Mouse (Mus musculus) ovary, postnatal 36 days (tissue): ENCODE results near the gene Cdk8.

Experiments used
- DNase-seq: peaks from one replicate; pipeline ENCODE4 v3.0.0; 2022; ENCODE audit warnings: low spot score, mixed read lengths

Gene Cdk8

GRCm38 (mm10) chr5:146232816-146233215 is 1.8 kb downstream of the Cdk8 start:
- DNase-seq: no peak

DNA sequence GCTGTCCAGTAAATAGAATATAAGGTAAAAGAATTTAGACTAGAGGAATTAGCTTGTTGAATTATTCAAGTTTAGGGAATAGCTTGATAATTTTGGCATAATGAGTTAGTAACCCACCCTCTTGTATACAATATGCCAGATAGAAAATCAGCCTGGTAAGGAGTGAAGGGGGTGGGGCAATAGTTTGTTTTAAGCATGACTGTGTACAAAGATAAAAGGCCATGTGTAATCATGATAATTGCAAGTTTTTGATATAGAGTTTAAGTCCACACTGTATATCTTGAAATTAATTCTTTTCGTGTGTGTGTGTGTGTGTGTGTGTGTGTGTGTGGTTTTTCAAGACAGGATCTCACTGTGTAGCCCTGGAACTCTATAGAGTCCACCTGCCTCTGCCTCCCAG is 3.3 kb downstream of the Cdk8 start:
- no peak for DNase-seq

DNA sequence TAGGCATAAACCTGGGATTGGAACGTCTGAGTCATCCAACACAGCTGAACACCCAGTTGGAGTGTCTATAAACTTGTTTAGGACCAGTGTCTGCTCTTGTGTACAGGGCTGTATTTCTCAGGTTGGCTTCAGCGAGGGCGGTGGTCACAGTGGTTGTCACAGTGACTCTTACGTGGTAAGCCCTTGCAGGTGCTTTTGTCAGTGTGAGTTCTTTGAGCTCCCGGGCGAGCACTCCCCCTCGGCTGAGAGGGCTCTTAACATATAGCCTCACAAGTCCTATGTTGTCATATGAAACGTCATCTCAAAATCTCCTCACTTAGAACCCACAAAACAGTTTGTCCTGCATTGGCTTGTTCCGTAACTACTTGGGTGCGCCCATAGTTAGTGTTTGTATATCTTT is 7.2 kb downstream of the Cdk8 start:
- no peak for DNase-seq

GRCm38 (mm10) chr5:146240771-146241170 is 9.7 kb downstream of the Cdk8 start:
- no peak for DNase-seq

DNA sequence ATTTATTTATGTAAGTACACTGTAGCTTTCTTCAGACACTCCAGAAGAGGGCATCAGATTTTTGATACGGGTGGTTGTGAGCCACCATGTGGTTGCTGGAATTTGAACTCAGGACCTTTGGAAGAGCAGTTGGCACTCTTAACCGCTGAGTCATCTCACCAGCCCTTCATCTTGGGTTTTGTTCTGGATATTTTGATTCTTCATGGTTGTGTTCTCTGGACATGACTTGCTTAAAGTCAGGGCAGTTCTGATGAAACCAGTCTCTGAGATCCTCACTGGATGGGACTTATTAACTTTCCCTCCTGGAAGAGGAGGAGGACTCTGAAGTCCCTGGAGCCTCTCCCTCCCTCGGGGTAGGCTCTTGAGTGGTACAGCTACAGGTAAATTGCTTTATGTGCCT is 10.2 kb downstream of the Cdk8 start:
- no peak for DNase-seq

DNA sequence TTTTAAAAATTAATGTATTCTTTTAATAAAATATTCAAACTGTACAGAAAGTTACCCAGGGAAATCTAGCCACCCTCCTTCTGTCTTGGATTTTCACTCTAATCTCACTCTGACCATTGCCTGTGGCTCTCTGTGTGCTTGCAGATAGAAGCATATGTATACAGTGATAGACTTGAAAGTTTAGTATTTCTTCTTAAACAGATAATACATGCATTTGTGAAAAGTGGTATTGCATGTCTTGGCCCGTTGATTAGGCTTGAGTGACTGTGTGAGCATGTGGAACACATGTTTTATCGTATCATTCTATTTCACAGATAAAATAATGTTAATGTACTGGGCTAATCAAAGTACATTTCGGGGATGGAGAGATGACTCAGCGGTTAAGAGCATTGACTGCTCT is 14.2 kb downstream of the Cdk8 start:
- no peak for DNase-seq

DNA sequence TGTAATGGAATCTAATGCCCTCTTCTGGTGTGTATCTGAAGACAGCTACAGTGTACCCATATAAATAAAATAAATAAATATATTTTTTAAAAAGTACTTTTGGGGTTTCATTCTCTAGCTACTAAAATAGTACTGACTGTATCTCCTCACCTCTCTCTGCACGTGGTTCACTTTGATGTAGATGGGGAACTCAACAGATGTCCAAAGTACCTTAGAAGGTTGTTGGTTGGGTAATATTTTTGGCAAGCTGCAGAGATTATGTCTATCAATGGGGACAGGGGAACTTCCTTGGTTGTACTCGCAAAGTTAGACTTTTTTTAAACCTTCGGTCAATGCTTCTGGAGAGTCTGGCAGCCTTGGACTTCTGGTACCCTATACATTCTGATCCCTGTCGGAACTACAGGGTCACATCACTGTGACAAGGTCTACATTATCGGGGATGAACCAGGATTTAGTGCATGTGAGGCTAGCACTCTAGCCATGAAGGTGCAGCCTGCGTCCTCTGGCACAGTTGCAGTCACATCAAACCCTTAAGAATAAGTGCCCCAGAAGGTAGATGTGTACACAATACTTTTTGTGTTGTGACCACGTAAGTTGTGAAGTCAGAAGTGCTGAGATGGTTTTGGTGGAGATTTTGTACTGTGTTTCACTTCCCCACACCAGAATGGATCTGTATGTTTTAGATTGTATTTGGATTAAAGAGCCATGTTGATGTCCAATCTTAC is 14.8 kb downstream of the Cdk8 start:
- no peak for DNase-seq

DNA sequence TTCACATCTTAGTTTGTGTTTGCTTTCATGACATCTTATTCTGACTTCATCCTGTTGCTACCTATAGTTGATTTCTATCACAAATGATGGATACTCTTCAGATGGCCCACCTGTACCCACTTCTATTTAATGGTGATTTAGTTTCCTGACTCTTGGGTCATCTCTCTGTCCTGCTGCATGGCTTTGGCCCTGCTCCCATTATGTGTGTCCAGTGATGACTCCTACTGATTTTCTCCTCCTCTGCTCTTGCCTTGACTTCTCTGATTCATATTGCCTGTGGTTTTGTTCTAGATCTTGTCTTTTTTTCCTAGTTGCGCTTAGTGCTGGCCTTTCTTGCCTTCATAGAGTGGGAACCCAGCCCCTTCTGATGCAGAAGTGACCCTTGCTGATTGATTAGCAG is 15.4 kb downstream of the Cdk8 start:
- no peak for DNase-seq

DNA sequence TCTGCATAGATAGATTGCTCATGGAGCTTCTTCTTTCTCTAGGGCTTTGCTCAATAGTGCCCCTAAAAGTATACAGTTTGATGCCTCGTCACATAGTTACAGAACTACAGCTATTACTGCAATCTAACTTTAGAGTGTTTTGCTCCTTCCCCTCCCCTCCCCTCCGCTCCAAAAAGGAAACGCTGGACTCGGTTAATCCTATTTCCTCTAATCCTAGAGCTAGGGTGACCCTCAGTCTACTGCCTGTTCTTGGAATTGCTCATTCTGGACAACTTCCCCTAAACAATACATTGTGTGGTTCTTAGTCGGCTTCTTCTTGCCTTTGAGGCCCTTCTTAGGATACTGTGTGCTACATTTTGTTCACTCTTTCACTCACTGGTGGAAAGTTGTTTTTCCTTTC is 16.7 kb downstream of the Cdk8 start:
- no peak for DNase-seq

GRCm38 (mm10) chr5:146248746-146249145 is 17.7 kb downstream of the Cdk8 start:
- DNase-seq: no peak

GRCm38 (mm10) chr5:146250369-146251075 is 19.5 kb downstream of the Cdk8 start:
- DNase-seq: no peak

GRCm38 (mm10) chr5:146251663-146252429 is 20.8 kb downstream of the Cdk8 start:
- DNase-seq: no peak

DNA sequence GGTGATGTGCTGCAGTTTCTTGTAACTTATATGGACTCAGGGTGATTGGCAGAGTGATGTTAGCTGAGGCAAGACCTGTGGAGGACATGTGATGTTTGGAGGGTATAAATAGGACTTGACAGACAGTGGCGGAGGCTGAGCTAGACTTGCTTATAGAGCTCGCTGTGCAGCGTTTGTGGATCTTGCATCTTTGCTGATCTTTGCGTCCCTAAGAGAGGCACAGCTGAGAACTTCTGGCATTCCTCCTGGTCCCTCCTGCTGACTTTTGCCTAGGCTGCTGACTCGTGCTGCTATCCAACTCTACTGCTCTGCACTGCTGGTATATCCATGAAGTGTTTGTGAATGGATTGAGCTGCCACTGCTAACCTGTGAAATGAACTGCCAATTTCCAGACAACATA is 22.6 kb downstream of the Cdk8 start:
- DNase-seq: no peak

DNA sequence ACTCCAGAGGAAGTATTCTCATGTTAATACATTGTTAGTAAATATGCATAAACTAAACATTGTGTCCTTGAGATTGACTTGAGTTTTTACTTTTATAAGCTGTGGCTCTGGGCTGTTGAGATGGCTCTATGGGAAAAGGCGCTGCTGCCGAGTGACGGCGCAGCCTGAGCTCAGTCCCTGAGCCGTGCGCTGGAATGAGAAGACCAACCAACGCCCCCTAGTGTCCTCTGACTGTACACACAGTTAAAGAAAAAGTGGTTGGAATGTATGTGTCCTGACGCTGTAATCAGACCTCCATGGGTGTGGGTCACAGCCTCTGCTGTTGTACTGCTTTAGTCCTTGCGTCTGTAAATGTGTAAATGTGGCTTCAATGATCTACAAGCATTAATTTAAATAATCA is 29.0 kb downstream of the Cdk8 start:
- no peak for DNase-seq

DNA sequence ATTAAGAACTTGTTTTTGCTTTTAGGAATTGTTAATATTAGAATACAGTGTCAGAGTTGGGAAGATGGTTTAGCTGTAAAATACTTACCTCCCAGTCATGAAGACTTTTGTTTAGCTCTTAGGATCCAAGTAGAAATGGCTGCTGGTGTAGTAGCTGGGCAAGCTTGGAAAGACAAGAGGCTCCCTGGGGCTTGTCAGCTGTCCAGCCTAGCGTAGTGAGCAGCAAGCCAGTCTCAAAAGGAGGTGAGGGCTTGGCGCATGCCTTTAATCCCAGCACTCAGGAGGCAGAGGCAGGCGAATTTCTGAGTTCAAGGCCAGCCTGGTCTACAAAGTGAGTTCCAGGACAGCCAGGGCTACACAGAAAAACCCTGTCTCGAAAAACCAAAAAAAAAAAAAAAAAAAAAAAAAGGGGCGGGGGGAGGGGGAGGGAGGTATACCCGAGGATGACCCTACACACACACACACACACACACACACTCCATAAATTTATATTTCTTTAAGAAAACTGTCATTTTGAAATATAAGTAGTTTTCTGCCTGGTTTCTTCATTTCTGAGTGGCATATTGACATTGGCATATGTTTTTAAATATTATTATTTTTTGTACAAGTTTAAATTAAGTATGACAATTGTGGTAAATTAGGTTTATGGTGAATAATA is 35.0 kb downstream of the Cdk8 start:
- DNase-seq: no peak

- no peak for DNase-seq
These were observed 36.7 kb downstream of the Cdk8 start for GRCm38 (mm10) chr5:146267776-146268175.

DNA sequence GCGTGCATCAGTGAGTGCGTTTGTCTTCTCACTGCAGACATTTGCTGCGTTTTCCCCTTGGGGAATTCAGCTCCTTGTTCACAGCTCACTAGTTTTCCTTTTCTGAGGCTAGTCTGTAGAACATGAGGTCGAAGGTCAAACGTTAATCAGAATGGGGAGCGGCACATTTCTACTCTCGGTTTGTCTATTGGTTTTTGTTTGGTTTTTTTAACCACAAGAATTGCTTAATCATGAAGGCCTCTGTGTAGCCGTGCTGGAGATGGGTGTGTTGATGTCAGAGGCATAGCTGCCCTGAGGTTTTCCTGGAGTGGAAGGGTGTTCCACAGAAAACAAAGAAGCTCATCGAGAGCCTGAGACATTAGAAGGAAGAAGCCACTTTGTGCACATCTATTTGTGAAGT is 39.6 kb downstream of the Cdk8 start:
- DNase-seq: no peak

DNA sequence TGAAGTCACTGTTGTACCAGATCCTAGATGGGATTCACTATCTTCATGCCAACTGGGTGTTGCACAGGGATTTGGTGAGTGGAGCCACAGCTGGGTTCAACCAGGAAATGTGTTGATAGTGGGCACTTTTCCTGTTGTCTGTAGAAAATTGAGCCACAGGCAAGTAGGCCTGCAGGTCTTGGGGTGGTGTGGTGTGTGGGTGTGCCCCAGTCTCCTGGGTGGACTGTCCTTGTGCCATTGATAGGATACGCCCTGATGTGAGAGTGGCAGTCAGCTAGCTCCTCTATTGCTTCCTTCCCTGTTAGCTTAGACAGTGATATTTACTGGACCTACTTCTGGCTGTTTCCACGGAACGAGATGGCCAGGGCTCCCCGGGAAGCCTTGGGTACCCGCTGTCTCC is 40.6 kb downstream of the Cdk8 start:
- no peak for DNase-seq

GRCm38 (mm10) chr5:146273096-146273495 is 42.1 kb downstream of the Cdk8 start:
- no peak for DNase-seq

GRCm38 (mm10) chr5:146274420-146275045 is 43.5 kb downstream of the Cdk8 start:
- no peak for DNase-seq

DNA sequence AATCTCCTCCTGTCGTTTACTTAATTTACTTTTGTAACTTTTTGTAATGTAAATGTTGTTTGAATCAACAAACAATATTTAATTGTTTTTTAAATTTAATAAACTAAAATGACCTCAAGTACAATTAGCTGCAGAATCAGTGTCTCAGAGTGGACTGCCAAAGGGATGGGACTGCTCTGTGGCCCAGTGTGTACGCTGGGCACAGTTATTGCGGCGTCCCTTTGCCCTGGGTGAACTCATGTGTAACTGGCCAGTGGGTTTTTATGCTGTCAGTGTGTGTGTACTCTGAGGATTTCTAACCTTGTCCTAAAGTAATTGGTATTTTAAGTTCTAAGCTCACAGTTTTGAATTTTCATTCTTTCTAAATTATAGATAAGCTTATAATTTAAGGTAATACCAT is 46.5 kb downstream of the Cdk8 start:
- no peak for DNase-seq

DNA sequence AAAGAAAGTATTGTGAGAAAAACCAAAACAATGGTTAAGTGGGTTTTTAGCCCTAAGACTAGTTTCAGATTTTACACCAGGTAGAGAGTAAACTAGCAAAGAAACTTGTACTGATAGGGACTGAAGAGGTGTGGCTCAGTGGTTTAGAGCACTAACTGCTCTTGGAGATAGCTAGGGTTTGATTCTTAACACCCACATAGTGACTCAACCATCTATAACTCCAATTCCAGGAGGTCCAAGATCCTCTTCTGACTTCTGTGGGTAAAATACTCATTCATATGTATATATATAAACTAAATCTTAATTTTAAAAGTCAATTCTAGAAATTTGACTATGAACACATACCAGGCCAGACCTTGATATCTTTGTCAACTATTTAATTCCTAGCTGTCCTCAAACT is 49.0 kb downstream of the Cdk8 start:
- no peak for DNase-seq
